Mouse (Mus musculus) testis, adult 2 months (tissue): ENCODE results near the gene 1700012B07Rik. TPM values are rescaled to one million over a fixed set of nuclear protein-coding genes. Genes with fewer than 3 reads are reported as not detected.

Source experiments
- H3K27ac ChIP-seq: fragments of 200-500 bp; 2 replicates; pipeline ENCODE4 v1.5.1; 2012; ENCODE audit warnings: low read depth, low read length; ENCODE audit not compliant: control insufficient read depth, insufficient read depth
- H3K27me3 ChIP-seq: fragments of 200-500 bp; 2 replicates; pipeline ENCODE4 v1.6.1; 2012; ENCODE audit warnings: mild to moderate bottlenecking, low read length, moderate library complexity; ENCODE audit not compliant: control insufficient read depth, insufficient read depth
- H3K36me3 ChIP-seq: fragments of 200-500 bp; 2 replicates; pipeline ENCODE4 v1.6.1; 2012; ENCODE audit warnings: mild to moderate bottlenecking, low read length; ENCODE audit not compliant: control insufficient read depth, insufficient read depth
- H3K4me1 ChIP-seq: fragments of 200-500 bp; 2 replicates; pipeline ENCODE4 v1.6.1; 2012; ENCODE audit warnings: low read length; ENCODE audit not compliant: control insufficient read depth, insufficient read depth
- H3K4me3 ChIP-seq: fragments of 200-500 bp; 2 replicates; pipeline ENCODE4 v1.5.1; 2012; ENCODE audit warnings: low read depth, mild to moderate bottlenecking, low read length, moderate library complexity, mixed read lengths; ENCODE audit not compliant: control insufficient read depth
- CTCF ChIP-seq: fragments of 200-500 bp; IDR thresholded peaks from 2 replicates; pipeline ENCODE4 v1.5.1; 2012; ENCODE audit warnings: low read depth, mild to moderate bottlenecking, inconsistent platforms, low read length, moderate library complexity; ENCODE audit not compliant: control insufficient read depth, insufficient read depth, insufficient replicate concordance
- POLR2A ChIP-seq: fragments of 200-500 bp; IDR thresholded peaks from 2 replicates; pipeline ENCODE4 v1.6.1; 2012; ENCODE audit warnings: low read depth, mild to moderate bottlenecking, inconsistent platforms, low read length, moderate library complexity; ENCODE audit not compliant: control insufficient read depth
- polyA plus RNA-seq: library from polyadenylated mRNA; depleted of rRNA; stranded (reverse); fragments of >200 nt; gene quantifications from 2 replicates; pipeline ENCODE4 v1.2.3, GENCODE M21; 2012

Gene 1700012B07Rik
- polyA plus RNA-seq, 1 experiment, result 217 TPM

- Histone ChIP-seq H3K4me1 (peaks cover 2% of the 10 kb centered on the region; the same call in 1 of the 2 replicates), H3K36me3 (no peaks in the 10 kb centered on the region), H3K4me3 (no peak overlapping the region; the same call in 1 of the 2 replicates), H3K27me3 (no peaks in the 10 kb centered on the region), H3K27ac (peak overlapping the region; percentile 36; the same call in 1 of the 2 replicates)
- TF ChIP-seq POLR2A (no peak), CTCF (peak; percentile 79; the same call in 1 of the 2 replicates)
These were observed 32.7 kb upstream of the 1700012B07Rik start for GRCm38 (mm10) chr11:109860508-109860907.

GRCm38 (mm10) chr11:109859939-109860469, 32.2 kb upstream of the 1700012B07Rik start:
- TF ChIP-seq POLR2A, result no peak
- no peak for TF ChIP-seq CTCF
- peaks cover 2% of the 10 kb centered on the region; the same call in 1 of the 2 replicates for H3K4me1 ChIP-seq
- H3K27me3 ChIP-seq, result no peaks in the 10 kb centered on the region
- no peaks in the 10 kb centered on the region for H3K36me3 ChIP-seq
- H3K4me3 ChIP-seq, result no peak overlapping the region; the same call in 1 of the 2 replicates
- H3K27ac ChIP-seq, result peak overlapping the region; percentile 36; the same call in 1 of the 2 replicates

- TF ChIP-seq CTCF (no peak), POLR2A (no peak)
- Histone ChIP-seq H3K4me1 (peaks cover 2% of the 10 kb centered on the region; the same call in 1 of the 2 replicates), H3K36me3 (no peaks in the 10 kb centered on the region), H3K27me3 (no peaks in the 10 kb centered on the region), H3K27ac (no peak overlapping the region), H3K4me3 (no peak overlapping the region)
These were observed 31.6 kb upstream of the 1700012B07Rik start for GRCm38 (mm10) chr11:109859441-109859840.

- Histone ChIP-seq H3K36me3 (no peaks in the 10 kb centered on the region), H3K27me3 (no peaks in the 10 kb centered on the region), H3K27ac (no peak overlapping the region), H3K4me3 (no peak overlapping the region), H3K4me1 (peaks cover 11% of the 10 kb centered on the region)
- no peak for TF ChIP-seq CTCF
- no peak for TF ChIP-seq POLR2A
These were observed 29.2 kb upstream of the 1700012B07Rik start for GRCm38 (mm10) chr11:109857086-109857485.

GRCm38 (mm10) chr11:109854056-109854455, 26.2 kb upstream of the 1700012B07Rik start:
- Histone ChIP-seq H3K4me1 (peaks cover 9% of the 10 kb centered on the region), H3K36me3 (no peaks in the 10 kb centered on the region), H3K27ac (no peak overlapping the region), H3K27me3 (no peaks in the 10 kb centered on the region), H3K4me3 (no peak overlapping the region)
- no peak for TF ChIP-seq CTCF
- TF ChIP-seq POLR2A, result no peak

- no peaks in the 10 kb centered on the region for H3K27me3 ChIP-seq
- no peaks in the 10 kb centered on the region for H3K36me3 ChIP-seq
- no peak for TF ChIP-seq CTCF
- no peak for TF ChIP-seq POLR2A
- H3K4me3 ChIP-seq, result no peak overlapping the region; the same call in 1 of the 2 replicates
- peaks cover 9% of the 10 kb centered on the region for H3K4me1 ChIP-seq
- no peak overlapping the region for H3K27ac ChIP-seq
These were observed 25.6 kb upstream of the 1700012B07Rik start for GRCm38 (mm10) chr11:109853228-109853966.

- Histone ChIP-seq H3K27ac (no peak overlapping the region), H3K4me3 (no peak overlapping the region), H3K4me1 (peaks cover 11% of the 10 kb centered on the region), H3K27me3 (no peaks in the 10 kb centered on the region), H3K36me3 (no peaks in the 10 kb centered on the region)
- TF ChIP-seq POLR2A (no peak), CTCF (no peak)
These were observed 24.1 kb upstream of the 1700012B07Rik start for GRCm38 (mm10) chr11:109851996-109852395.

GRCm38 (mm10) chr11:109846343-109846742, 18.5 kb upstream of the 1700012B07Rik start:
- Histone ChIP-seq H3K27ac (no peak overlapping the region), H3K4me1 (peaks cover 11% of the 10 kb centered on the region), H3K36me3 (no peaks in the 10 kb centered on the region), H3K4me3 (peak overlapping the region; percentile 57), H3K27me3 (no peaks in the 10 kb centered on the region)
- TF ChIP-seq CTCF, result no peak
- TF ChIP-seq POLR2A, result no peak
